Mouse (Mus musculus): ENCODE data around the gene Bves.

Bves gene

DNA sequence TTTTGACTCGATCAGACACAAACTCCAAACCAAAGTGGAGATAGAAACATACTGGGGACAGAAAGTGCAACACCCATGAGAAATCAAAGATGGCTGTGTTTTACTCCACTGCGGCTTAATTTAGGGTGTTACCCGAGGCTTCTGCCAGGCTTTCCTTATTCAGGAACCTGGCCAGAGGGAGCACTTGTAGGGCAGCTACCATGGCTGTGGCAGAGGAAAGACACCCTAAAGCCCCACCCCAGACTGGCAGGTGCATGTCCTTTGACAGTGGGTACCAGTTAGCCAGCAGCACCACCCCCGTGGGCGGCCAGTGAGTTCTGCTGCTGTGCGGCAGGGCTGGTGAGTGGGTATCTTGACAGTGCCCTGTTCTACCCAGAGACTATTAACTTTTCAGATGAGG, 20.5 kb downstream of the Bves start:
- no peak for DNase-seq

DNA sequence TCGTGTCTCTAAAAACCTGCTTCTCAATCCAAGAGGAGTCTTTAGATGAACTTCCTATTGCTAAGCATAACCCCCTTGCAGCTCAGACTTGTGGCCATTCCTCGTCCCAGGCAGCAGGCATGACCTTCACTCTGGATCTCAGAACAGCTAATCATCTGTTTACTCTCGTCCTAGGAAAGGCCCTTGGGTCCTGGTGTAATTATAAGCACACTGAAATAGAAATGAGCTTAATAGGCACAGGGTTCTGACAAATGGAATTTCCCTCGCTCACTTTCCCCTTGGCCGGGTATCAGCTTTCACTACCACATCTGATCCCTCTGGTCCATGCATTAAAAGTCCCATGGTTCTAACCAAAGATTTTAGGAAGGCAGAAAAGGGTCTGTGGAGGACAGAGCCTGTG, 27.8 kb downstream of the Bves start:
- DNase-seq: no peak

- DNase-seq: no peak
Measured at GRCm38 (mm10) chr10:45366987-45367705, 31.6 kb downstream of the Bves start.

DNA sequence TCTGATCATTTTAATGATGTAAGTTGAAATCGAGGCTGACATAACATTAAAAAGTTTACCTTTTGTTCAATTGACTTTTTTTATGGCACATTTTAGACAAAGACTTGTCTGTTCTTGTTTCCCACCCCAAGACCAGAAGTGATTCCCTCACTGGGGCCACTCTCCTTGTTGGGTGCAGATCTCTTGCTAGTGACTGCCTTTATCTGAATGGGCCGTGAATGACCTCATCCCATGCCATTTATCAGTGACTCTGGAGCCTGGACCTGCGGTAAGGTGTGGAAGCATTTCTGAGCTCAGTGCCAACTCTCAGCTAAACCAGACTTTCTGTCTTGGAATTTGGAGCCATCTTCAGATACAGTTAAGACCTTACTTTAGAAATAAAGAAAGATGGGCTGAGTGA, 34.1 kb downstream of the Bves start:
- no peak for DNase-seq

DNA sequence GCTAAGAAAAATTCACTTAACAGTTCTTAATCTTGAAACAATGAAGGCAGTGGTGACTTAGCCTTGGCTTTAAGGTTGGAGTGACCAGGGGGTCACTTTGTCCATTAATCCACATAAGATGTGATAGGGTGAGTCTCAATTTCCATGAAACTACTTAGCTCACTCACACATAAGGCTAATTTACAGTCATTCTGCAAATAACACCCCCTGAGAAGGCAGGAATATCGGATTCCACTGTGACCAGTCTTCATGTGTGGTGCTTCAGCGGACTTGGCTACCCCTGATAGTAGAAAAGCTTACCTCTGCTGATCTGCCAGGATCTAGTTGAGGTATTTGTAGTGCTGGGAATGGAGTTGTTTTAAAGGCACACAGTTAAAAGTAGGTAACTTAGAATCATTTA, 35.0 kb downstream of the Bves start:
- DNase-seq: no peak

- peak; percentile 43 to 68 for DNase-seq
Measured at GRCm38 (mm10) chr10:45372994-45373692, 37.6 kb downstream of the Bves start.

DNA sequence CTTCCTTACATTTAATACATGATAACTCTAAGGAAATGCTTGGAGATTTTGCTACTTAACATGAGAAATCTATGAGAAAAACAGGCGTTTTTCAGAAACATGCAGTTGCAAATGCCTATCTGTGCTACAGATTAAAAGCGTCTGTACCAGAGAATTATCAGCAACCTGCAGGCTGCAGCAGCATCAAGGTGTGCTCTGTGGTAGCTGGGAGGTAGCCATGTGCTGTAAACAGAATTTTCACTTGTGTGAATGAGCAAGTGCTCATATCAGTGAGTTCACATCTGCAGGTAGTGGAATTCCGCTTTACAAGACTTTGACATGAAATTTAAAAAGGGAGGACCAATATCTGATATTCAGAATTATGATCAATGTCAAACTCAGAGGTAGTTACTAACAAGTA, 42.7 kb downstream of the Bves start:
- no peak for DNase-seq

GRCm38 (mm10) chr10:45381937-45382636, 46.5 kb downstream of the Bves start:
- DNase-seq: no peak

GRCm38 (mm10) chr10:45382637-45382958, 47.0 kb downstream of the Bves start:
- no peak for DNase-seq

DNA sequence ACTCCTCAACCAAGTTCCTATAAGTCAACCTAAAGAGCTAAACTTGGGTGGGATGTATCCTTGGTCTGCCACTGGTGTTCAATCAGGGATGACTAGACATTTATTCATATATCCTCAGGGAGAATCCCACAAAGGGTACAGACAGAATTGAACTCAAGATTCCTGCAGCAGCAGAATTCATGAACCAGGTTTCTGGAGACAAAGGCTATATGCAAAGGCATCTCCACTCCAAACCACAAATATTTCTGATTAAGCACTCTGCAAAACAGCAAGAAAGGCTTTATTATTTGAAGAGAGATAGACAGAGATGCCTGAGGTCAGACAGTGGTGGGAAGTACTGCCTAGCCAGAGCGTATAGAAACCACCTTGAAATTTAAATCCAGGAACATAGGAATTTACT, 62.6 kb downstream of the Bves start:
- DNase-seq: no peak

DNA sequence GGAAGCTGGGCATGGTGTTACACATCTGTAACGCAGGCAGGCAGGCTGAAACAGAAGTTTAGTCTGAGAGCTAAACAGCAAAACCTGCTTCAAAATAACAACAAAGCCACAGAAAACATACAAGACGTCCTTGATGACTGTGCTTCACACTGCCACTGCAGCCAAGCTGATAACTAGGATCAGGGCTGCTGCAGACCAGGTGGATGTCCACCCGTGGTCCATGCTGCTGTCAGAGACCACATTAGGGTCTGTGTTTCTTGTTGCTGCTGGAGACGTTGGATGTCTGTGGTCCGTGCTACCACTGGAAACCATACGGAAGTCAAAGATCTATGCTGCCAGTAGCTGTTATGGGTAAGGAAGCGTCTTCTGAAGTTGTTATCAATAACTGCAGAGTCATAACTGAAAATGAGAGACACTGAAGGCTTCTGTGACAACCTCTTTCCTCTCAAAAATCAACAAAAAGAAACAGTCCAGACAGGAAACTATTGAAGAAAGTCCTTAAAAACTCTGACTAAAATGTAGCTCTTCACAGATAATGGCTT, 64.2 kb downstream of the Bves start:
- no peak for DNase-seq

- no peak for DNase-seq
Measured at GRCm38 (mm10) chr10:45410624-45411341, 75.2 kb downstream of the Bves start.

GRCm38 (mm10) chr10:45411741-45412140, 76.2 kb downstream of the Bves start:
- DNase-seq: no peak

DNA sequence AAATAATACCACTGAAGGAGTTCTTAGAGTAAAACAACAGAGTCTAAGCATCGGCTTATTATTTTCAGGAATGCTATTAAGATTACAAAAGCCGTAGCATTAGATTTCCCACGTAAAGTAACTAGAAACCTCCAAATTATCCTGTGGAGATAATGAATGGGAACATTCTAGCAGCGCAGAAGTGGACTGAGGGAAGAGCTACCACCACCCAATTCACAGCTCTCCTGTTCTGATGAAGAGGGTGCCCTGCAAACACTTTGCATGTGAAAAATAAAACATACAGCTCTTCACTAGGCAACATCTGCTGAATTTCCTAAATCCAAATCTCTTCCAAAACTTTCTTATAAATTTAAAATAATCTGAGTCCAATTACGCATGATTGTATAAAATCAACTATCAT, 76.6 kb downstream of the Bves start:
- DNase-seq: no peak

Measured in lung, postnatal 4 days (tissue).